Mouse (Mus musculus) layer of hippocampus, adult 18-20 months (tissue): ENCODE measurements at regions not wholly inside any gene's neighbourhood (a gene's known extent, or its start where the extent isn't known, plus 50 kb on each side); places are given as distances from the start of the nearest gene placed in this dataset.

ENCODE experiments used
- DNase-seq, 2 experiments: peaks; one replicate each; pipeline ENCODE4 v3.0.0; 2022; ENCODE audit warnings: low spot score in 2 of 2

- DNase-seq: no peak
These were observed 397.3 kb upstream of the Zeb2 start for GRCm38 (mm10) chr2:45514290-45515180.

GRCm38 (mm10) chr2:45512852-45513251, 395.7 kb upstream of the Zeb2 start:
- no peak for DNase-seq

- DNase-seq: no peak
These were observed 394.6 kb upstream of the Zeb2 start for GRCm38 (mm10) chr2:45511791-45512190.

GRCm38 (mm10) chr2:45504468-45504867, 387.3 kb upstream of the Zeb2 start:
- DNase-seq: no peak

GRCm38 (mm10) chr2:45493656-45494055, 376.5 kb upstream of the Zeb2 start:
- no peak for DNase-seq

GRCm38 (mm10) chr2:45486530-45486929, 369.3 kb upstream of the Zeb2 start:
- peak in 1 of 2 experiments; percentile 9 for DNase-seq

- DNase-seq: no peak
These were observed 368.3 kb upstream of the Zeb2 start for GRCm38 (mm10) chr2:45485477-45485876.

- no peak for DNase-seq
These were observed 363.5 kb upstream of the Zeb2 start for GRCm38 (mm10) chr2:45480671-45481070.

GRCm38 (mm10) chr2:45475996-45476395, 358.8 kb upstream of the Zeb2 start:
- DNase-seq: no peak

GRCm38 (mm10) chr2:45464306-45464705, 347.1 kb upstream of the Zeb2 start:
- no peak for DNase-seq

GRCm38 (mm10) chr2:45459410-45459809, 342.2 kb upstream of the Zeb2 start:
- DNase-seq: no peak

- DNase-seq: no peak
These were observed 337.6 kb upstream of the Zeb2 start for GRCm38 (mm10) chr2:45454811-45455210.

- no peak for DNase-seq
These were observed 322.0 kb upstream of the Zeb2 start for GRCm38 (mm10) chr2:45439146-45439545.

- no peak for DNase-seq
These were observed 321.5 kb upstream of the Zeb2 start for GRCm38 (mm10) chr2:45438739-45439138.

- no peak for DNase-seq
These were observed 318.2 kb upstream of the Zeb2 start for GRCm38 (mm10) chr2:45435261-45435980.

- no peak for DNase-seq
These were observed 317.6 kb upstream of the Zeb2 start for GRCm38 (mm10) chr2:45434789-45435188.

GRCm38 (mm10) chr2:45434169-45434568, 317.0 kb upstream of the Zeb2 start:
- DNase-seq: no peak

- DNase-seq: no peak
These were observed 314.2 kb upstream of the Zeb2 start for GRCm38 (mm10) chr2:45431366-45431765.

GRCm38 (mm10) chr2:45421774-45422173, 304.6 kb upstream of the Zeb2 start:
- no peak for DNase-seq

GRCm38 (mm10) chr2:45408136-45408535, 290.9 kb upstream of the Zeb2 start:
- DNase-seq: peak; percentile 28 to 69

- DNase-seq: no peak
These were observed 272.8 kb upstream of the Zeb2 start for GRCm38 (mm10) chr2:45389902-45390492.

- DNase-seq: peak; percentile 44 to 61
These were observed 254.1 kb upstream of the Zeb2 start for GRCm38 (mm10) chr2:45371268-45371667.
